Mouse (Mus musculus): Measurements from ENCODE around the gene Golm1.

Golm1 gene

GRCm38 (mm10) chr13:59647484-59647883 is 28.1 kb downstream of the Golm1 start:
- no peak for DNase-seq (ENCODE audit: low spot score)

GRCm38 (mm10) chr13:59646674-59647244 is 28.9 kb downstream of the Golm1 start:
- no peak for DNase-seq (ENCODE audit: low spot score)

- no peak for DNase-seq (ENCODE audit: low spot score)
Observed at GRCm38 (mm10) chr13:59645491-59645890, 30.1 kb downstream of the Golm1 start.

GRCm38 (mm10) chr13:59642818-59643217 is 32.8 kb downstream of the Golm1 start:
- DNase-seq (ENCODE audit: low spot score) = no peak

- no peak for DNase-seq (ENCODE audit: low spot score)
Observed at GRCm38 (mm10) chr13:59640178-59640440, 35.5 kb downstream of the Golm1 start.

- no peak for DNase-seq (ENCODE audit: low spot score)
Observed at GRCm38 (mm10) chr13:59639368-59640177, 36.0 kb downstream of the Golm1 start.

- DNase-seq (ENCODE audit: low spot score) = no peak
Observed at GRCm38 (mm10) chr13:59637800-59638199, 37.8 kb downstream of the Golm1 start.

- DNase-seq (ENCODE audit: low spot score) = no peak
Observed at GRCm38 (mm10) chr13:59634637-59635036, 41.0 kb downstream of the Golm1 start.

GRCm38 (mm10) chr13:59626739-59627138 is 48.9 kb downstream of the Golm1 start:
- no peak for DNase-seq (ENCODE audit: low spot score)

- no peak for DNase-seq (ENCODE audit: low spot score)
Observed at GRCm38 (mm10) chr13:59624903-59625302, 50.7 kb downstream of the Golm1 start.

GRCm38 (mm10) chr13:59624389-59624788 is 51.2 kb downstream of the Golm1 start:
- DNase-seq (ENCODE audit: low spot score) = no peak

GRCm38 (mm10) chr13:59621643-59622489 is 53.7 kb downstream of the Golm1 start:
- no peak for DNase-seq (ENCODE audit: low spot score)

GRCm38 (mm10) chr13:59618463-59618862 is 57.1 kb downstream of the Golm1 start:
- no peak for DNase-seq (ENCODE audit: low spot score)

GRCm38 (mm10) chr13:59615554-59615953 is 60.1 kb downstream of the Golm1 start:
- DNase-seq (ENCODE audit: low spot score) = no peak

- no peak for DNase-seq (ENCODE audit: low spot score)
Observed at GRCm38 (mm10) chr13:59615152-59615551, 60.5 kb downstream of the Golm1 start.

- no peak for DNase-seq (ENCODE audit: low spot score)
Observed at GRCm38 (mm10) chr13:59613868-59614267, 61.7 kb downstream of the Golm1 start.

- no peak for DNase-seq (ENCODE audit: low spot score)
Observed at GRCm38 (mm10) chr13:59610437-59610836, 65.2 kb downstream of the Golm1 start.

GRCm38 (mm10) chr13:59609885-59610284 is 65.7 kb downstream of the Golm1 start:
- no peak for DNase-seq (ENCODE audit: low spot score)

- DNase-seq (ENCODE audit: low spot score) = no peak
Observed at GRCm38 (mm10) chr13:59605221-59605922, 70.2 kb downstream of the Golm1 start.

- DNase-seq (ENCODE audit: low spot score) = no peak
Observed at GRCm38 (mm10) chr13:59604511-59604910, 71.1 kb downstream of the Golm1 start.

- no peak for DNase-seq (ENCODE audit: low spot score)
Observed at GRCm38 (mm10) chr13:59603096-59603495, 72.5 kb downstream of the Golm1 start.

- DNase-seq (ENCODE audit: low spot score) = no peak
Observed at GRCm38 (mm10) chr13:59592630-59593029, 83.0 kb downstream of the Golm1 start.
